Mouse (Mus musculus): ENCODE results near the gene Gpr83.
"Not testable (repeated sequence)": the region's sequence is repeated elsewhere in the genome, so short reads cannot be mapped to it uniquely, and the experiment has no call there.

Gene Gpr83

DNA sequence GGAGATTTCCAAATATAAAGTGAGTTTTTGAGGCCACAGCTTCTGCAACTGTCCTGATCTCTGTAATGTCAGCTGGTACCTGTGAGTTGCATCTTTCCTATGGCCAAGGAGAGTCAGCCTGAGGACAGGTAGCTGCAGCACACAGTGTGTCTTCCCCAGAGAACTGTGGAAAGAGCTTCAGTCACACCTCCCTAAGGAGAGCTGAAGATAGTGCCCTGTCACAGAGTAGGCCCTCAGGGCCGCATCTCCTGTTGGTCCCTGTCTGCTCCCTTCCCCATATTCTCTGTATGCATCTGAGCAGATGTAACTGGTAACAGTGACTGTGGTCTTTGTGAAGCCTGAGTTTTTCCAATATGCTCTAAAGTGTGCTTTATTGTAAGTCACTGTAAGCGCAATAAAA, 10.4 kb downstream of the Gpr83 start:
- DNase-seq = no peak

DNA sequence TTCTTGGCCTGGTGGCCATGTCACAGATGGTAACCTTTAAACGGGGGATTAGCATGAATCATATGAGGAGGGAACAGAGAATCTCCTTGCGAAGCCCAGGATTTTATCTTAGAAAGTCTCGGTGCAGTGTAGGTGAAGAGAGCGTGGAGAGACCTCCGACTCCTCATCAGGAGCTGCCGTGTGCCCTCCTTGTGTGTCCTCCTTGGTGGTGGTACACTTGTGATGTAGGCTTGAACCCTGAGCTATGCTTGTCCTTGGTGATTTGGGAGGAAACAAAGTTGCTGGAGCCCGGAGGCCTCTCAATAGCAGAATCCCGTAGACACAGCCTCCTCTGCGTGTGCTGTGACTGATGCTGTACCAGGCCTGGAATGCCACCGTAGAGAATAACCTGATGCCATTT, 10.8 kb downstream of the Gpr83 start:
- DNase-seq = no peak

DNA sequence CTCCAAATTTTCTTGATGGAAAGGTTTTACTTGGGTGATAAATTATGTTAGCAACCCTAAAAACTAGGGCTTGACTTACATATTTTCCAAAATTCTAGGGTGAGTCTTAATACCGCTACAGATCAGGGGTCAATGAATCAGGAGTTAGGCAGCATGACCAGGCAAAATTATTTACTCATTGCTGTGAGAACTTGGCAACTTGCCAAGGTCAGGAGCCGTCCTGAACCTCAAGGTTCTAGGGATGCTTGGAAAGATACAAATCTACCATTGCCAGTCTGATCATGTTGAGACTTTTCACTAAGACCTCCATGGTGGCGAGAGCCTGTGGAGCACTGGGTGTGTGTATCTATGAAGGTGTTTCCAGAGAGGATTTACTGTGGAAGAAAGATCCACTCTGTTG, 11.5 kb downstream of the Gpr83 start:
- no peak for DNase-seq

DNA sequence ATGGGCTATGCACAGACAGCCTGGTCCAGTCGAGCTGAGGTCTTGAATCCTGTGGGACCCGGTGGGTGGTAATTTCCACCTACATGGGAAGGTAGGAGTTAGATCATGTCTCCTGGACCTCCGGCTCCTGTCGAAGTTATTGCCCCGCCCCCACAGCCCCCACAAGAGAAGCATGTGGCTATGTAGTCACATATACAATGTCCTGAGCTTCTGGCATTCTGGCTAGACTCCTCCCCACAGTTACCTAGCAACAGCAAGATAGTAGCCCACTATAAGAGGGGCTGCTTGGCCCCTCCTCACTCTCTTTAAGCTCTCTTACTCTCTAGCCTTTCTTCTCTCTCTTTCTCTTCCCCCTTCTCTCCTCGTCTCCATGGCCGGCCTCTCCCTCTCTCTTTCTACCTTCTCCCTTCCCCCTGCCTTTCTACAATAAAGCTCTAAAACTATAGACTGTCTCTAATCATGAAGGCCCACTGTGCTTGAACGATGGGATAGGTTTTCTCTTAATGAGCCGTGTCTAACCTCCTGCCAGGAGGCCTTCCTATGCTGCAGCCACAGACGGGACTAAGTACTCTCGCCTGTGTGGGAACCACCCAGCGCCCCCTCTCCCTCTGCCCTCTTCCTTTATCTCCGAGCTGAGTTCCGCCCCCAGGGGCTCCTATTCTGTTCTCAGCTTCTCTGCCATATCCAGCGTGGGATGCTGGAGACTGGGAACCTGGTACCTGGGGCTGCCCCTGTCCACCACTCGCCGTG, 12.3 kb downstream of the Gpr83 start:
- no peak for DNase-seq

GRCm38 (mm10) chr9:14875743-14876507, 15.9 kb downstream of the Gpr83 start:
- DNase-seq = peak; percentile 43

GRCm38 (mm10) chr9:14876566-14876965, 16.6 kb downstream of the Gpr83 start:
- DNase-seq = not testable (repeated sequence)

- DNase-seq = peak; percentile 13
Observed at GRCm38 (mm10) chr9:14884641-14885040, 24.6 kb downstream of the Gpr83 start.

DNA sequence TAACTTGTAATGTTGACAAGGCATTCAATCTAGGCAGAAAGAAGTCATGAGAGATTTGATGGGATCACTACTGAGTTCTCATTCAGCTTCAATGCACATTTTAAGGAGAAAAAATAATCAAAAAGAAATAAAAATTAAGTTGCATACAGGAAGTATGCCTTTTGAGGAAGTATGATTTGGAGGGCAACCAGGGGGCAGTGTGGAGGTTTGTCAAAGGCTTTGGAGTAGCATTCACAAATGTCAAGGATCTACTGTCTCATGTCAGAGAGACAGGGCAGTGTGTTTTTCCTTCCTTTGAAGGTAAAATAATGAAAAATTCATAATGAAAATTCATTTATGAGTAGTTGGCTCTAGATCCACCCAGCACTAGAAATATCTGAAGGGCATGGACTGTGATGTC, 25.1 kb downstream of the Gpr83 start:
- peak; percentile 34 for DNase-seq

DNA sequence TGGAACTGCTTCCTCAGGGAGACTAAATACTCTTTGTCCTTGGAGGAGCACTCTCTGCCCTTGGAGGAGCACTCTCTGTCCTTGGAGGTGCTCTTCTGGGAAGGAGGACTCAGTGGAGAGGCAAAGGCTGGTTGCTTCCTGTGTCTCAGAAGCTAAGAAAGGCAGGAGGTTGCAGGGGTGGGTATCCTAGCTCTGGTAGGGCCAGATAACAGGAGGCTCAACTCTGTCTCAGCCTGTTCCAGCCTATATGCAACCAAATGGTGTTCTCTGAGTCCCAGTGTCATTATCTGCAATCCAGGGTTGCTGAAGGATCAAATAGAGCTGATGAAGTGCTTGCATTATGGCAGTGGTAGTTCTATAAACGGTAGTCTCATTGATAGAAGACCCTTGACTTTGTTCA, 25.9 kb downstream of the Gpr83 start:
- no peak for DNase-seq

- no peak for DNase-seq
Observed at GRCm38 (mm10) chr9:14887787-14888382, 27.9 kb downstream of the Gpr83 start.

- no peak for DNase-seq
Observed at GRCm38 (mm10) chr9:14888671-14889070, 28.7 kb downstream of the Gpr83 start.

DNA sequence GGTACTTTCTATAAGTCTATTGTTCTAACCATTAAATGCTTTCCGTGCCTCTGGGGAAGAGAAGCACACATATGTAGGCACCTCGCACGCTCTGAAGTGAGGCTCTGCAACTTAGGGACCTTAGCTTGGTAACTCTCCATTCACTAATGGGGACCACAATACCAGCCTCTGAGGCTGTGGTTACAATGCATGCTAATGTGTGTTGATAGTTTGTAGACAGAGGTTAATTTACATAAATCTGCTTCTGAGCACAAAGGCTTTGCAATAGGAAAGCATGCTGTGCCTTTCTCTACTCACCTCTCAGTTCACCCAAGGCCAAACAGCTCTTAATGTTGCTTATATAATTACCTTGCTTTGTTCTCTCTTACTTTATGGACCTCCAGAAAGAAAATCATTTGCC, 30.7 kb downstream of the Gpr83 start:
- DNase-seq = no peak

DNA sequence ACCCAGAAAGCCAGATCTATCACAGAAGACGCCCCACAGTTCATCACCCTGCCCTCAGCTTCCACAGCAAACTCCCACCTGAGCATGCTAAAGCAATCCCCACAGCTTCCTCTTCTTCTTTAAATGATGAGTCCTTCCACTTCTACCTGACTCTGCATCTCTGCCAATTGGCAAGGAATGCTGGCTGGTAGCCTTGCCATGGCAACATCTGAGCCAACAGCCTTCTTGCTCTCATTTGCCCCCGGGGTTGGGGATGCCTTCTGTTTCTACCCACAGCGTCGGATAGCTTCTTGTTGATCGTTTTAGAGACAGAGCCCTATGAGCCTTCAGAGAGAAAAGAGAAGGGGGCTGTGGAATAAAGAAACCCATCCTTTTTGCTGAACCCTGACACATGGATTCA, 31.9 kb downstream of the Gpr83 start:
- no peak for DNase-seq

DNA sequence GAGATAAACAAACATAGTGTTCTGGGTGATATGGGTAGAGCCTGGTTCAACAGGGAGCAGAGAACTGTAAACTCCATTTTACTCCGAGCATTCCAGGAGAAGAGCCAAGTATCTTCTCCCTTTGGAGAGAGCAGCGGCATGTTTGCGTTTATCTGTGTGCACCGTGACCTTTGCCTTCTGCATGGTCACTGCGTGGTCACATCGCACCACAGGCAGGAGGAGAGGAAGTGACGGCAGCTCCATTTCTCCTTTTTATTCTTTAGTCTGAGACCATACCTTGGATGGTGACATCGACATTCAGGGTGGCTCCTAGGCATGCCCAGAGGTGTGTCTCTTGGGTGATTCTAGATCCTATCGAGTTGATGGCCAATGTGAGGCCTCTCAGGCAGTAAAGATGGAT, 33.4 kb downstream of the Gpr83 start:
- no peak for DNase-seq

DNA sequence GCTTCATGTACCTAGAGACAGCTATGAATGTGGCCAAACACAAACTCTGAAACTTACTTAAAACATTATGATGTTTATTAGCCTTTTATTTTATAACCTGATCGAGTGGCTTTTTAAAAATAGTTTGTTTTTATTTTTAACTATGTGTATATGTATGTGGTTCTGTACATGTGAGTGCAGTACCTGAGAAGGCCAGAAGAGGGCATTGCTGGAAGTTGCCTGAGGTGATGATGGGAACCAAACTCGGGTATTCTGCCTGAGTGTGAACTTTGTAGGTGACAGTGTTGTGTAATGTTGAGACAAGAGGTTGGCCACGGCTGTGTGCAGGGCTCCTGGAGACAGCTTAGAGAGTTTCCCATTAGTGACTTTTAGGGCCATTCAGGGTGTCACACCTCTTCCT, 34.6 kb downstream of the Gpr83 start:
- DNase-seq = no peak

DNA sequence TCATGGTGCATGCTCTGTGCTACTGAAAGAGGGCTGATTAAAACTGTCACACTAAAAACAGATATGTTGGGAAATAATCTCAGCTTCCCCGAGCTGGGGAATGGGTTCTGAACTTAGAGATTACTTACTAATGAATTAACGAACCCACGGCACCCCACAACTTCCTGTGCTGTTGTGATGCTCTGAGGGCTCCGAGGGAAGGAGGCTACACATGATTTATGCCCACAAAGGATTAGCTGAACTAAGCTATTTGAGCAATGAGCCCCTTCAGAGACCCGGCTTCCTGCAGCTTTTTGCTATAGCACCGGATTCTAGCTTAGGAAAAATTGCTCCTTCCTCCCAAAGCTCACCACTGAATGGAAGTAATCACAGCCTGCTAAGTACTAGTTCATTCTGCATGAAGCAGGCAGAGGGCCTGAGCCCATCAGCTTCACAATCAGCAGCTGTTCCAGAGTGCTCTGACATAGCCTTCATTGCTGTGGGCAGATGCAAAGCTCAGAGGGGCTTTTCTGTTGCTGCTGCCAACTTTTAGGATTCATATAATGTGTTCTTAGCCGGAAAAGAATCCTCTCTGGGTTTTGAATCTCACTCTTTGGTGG, 35.3 kb downstream of the Gpr83 start:
- DNase-seq = no peak

DNA sequence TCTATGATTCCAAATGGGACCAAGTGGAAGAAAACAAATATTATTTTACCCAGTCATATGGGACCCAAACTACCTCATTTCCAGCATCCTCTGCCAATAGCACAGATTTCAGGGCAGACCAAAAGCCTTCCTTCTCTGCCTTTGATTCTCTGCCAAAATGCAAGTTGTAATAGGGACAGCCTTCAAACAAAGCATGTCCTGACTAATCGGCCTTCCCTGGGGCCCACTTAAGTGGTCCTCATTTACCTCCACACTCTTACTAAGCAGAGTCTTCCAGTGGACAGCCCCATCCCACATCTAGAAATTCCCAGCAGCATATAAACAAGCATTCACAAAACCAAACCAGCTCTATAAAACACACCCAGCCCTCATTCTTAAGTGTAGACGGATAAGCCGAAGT, 37.1 kb downstream of the Gpr83 start:
- DNase-seq = no peak

DNA sequence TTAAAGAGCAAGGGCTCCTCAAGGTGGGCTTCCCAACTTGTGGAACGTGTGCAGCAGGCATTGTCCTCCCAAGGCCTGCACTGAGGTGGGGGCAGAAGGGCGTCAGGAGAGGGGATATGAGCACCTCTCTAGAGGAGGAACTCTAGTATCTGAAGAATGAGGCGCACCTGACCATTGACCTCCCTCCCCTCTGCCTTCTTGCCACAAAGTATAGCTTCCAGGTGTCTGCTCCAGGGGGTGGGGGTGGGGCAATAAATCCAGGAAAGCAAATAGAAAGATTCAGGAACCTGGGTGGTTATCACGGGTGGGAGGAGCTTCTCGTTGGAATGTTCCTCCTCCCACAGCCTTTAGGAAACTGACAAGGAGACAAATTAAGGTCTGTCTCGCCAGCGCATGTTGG, 41.7 kb downstream of the Gpr83 start:
- DNase-seq = no peak

DNA sequence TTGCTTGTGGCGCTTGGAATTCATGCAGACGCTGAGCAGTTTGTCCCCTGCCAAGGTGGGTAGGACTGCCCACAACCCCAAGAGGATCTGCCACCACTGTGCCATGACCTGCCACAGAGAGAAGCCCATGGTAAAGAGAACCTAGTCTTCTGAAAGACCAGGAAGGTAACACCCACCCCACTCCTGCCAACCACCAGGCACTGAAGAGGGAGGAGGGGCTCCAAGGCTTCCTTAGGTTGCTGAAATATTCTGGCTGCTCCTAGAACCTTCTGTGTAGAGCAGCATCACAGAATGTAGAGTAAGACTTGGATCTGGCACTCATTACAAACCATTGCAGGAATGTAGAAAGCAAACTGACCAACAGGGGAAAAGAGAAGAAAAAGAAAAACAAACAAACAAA, 42.4 kb downstream of the Gpr83 start:
- no peak for DNase-seq

- DNase-seq = no peak
Observed at GRCm38 (mm10) chr9:14903006-14903405, 43.0 kb downstream of the Gpr83 start.

DNA sequence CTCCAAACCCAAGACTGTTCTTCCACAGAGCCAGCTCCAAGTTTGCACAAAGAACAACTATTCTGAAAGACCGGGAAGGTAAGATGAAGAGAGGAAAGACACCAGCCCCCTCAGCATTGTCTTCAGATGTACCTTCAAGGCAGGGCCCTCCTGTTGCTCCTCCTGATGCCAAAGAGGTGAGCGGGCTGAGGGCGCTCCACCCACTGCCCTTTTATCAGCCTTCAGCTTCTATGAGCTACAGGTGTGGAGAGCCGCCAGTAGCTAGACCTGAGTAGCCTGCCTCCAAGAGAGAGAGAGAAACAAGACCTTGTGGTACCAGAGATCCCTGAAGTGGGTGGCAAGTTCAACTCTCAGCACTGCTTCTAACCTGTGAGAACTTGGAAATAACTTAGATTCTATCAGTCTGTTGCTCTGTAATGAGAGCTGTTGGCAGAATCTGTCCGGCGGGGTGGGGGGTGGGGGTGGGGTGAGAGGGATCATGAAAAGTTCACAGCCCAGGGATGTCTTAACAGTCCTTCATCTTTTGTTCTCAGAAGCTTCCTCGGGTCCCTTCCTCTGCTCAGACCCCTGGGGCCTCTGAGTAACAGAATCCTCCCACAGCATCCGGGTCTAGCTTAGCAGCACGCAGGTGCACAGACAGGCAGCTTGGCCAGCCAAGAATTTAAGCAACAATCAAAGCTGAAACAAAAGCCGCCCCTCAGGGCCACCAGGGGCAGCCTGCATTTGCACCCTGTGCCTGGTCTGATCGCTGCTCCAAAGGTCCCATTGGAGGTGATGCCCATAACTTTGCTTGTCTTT, 43.8 kb downstream of the Gpr83 start, which contains the start of gene Izumo1r:
TSS of gene Izumo1r (minus strand) at position 369 of the 798 bp plus-strand sequence.
- DNase-seq = no peak

DNA sequence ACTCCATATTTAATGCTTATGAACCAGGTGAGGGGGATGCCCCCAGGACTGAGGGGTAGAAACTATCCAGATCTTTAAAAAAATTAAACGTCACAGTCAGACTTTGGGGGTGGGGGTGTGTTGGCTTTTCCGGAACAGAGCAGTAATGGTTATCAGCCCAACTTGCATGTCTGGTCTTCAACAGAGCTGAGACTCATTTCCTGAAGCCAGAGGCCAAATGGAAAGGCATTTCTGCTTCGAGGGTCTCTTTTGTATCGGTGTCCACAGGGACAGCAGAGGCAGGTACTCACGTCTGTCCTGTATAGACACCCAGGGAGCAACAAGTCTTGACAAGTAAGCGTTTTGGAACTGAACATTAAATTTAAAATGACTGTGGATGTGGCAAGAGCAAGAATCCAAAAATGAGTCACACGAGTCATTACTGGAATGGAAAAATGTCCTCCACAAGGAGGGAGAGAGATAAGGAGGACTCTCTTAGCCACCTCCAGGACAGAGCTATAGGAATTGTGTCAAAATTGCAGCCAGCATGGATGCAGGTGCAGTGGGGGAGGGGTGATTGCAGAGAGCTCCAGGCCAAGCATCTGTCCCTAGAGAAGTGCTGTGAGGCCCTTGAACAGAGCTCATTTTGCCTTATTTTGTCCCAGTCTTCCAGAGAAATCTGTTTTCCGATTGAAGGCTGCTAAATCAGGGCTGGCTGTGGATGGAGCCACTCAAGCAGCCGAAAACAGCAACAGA, 44.9 kb downstream of the Gpr83 start:
- no peak for DNase-seq

All from lung, postnatal 36 days (tissue).